ENCODE assay signal across 30 mouse cellular contexts in the genomic region with DNA sequence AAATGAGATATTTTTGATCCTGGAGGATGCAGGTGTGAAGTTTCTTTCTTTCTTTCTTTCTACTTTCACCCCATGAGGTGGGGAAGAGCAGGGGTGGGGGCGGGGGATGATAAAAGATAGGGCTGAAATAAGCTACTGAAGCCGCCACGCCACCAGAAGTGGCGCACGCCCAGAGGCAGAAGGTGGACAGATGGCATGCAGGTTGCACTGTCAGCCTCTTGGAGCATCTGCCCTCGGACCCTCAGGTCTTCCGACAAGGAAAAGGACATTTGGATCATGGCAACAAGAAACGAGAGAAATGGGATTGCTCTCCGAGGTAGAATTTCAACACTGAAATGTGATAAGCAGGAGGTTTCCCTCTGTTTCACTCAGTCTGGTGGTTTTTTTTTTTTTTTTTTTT.
DNase-seq lines count a peak whose midpoint lies in the region; ATAC-seq and TF ChIP-seq lines count a peak whose summit lies in the region.
"Had no signal": no experiment of that assay in that cellular context is flagged by ENCODE, and none has a peak within 500 bp of the region (broad histone marks: within the 10 kb centered on the region; RNA-seq: fewer than 3 reads in every experiment).

No protein-coding gene starts in this region.

- H3K27me3 ChIP-seq in kidney, postnatal 0 days (ENCODE audit: insufficient read depth, low read length) = no peaks in the 10 kb centered on the region
- H3K27me3 ChIP-seq: embryonic facial prominence, embryonic 13.5 days; forebrain, embryonic 15.5 days; hindbrain, embryonic 15.5 days; intestine, embryonic 15.5 days; limb, embryonic 15.5 days; midbrain, embryonic 15.5 days; neural tube, embryonic 12.5 days had no signal

- no peak for TF ChIP-seq CTCF in kidney, postnatal 0 days (IDR thresholded peaks at IDR 0.05; ENCODE audit: low read depth)

- H3K4me1 ChIP-seq in kidney, postnatal 0 days (replicated peaks; ENCODE audit: insufficient read depth, low read length) = no peaks in the 10 kb centered on the region
- H3K4me1 ChIP-seq: embryonic facial prominence, embryonic 13.5 days; forebrain, embryonic 10.5 days; forebrain, embryonic 15.5 days; heart, embryonic 13.5 days; hindbrain, embryonic 15.5 days; intestine, embryonic 15.5 days; limb, embryonic 10.5 days; limb, embryonic 15.5 days; midbrain, embryonic 15.5 days; neural tube, embryonic 12.5 days had no signal

- no peak overlapping the region for H3K4me2 ChIP-seq in kidney, postnatal 0 days (ENCODE audit: low read length)
- H3K4me2 ChIP-seq: embryonic facial prominence, embryonic 13.5 days; forebrain, embryonic 15.5 days; heart, embryonic 13.5 days; hindbrain, embryonic 15.5 days; intestine, embryonic 15.5 days; limb, embryonic 15.5 days; midbrain, embryonic 15.5 days; neural tube, embryonic 12.5 days had no signal

- H3K36me3 ChIP-seq in kidney, postnatal 0 days (ENCODE audit: insufficient read depth, low read length) = no peaks in the 10 kb centered on the region
- H3K36me3 ChIP-seq: embryonic facial prominence, embryonic 13.5 days; forebrain, embryonic 10.5 days; forebrain, embryonic 15.5 days; G1E; heart, embryonic 13.5 days; hindbrain, embryonic 15.5 days; intestine, embryonic 15.5 days; limb, embryonic 10.5 days; limb, embryonic 15.5 days; midbrain, embryonic 15.5 days; neural tube, embryonic 12.5 days had no signal

- no peak overlapping the region for H3K4me3 ChIP-seq in kidney, postnatal 0 days (replicated peaks; ENCODE audit: low read depth, low read length)
- H3K4me3 ChIP-seq: embryonic facial prominence, embryonic 13.5 days; forebrain, embryonic 10.5 days; forebrain, embryonic 15.5 days; heart, embryonic 13.5 days; hindbrain, embryonic 15.5 days; intestine, embryonic 15.5 days; layer of hippocampus, adult 2 months; limb, embryonic 10.5 days; limb, embryonic 15.5 days; midbrain, embryonic 15.5 days; myocyte; neural tube, embryonic 12.5 days had no signal

- no peaks in the 10 kb centered on the region for H3K9me3 ChIP-seq in kidney, postnatal 0 days (replicated peaks; ENCODE audit: low read length)
- H3K9me3 ChIP-seq: embryonic facial prominence, embryonic 13.5 days; forebrain, embryonic 10.5 days; forebrain, embryonic 15.5 days; G1E; heart, embryonic 13.5 days; hindbrain, embryonic 15.5 days; intestine, embryonic 15.5 days; limb, embryonic 10.5 days; limb, embryonic 15.5 days; midbrain, embryonic 15.5 days; neural tube, embryonic 12.5 days had no signal

- peak; percentile 27 for DNase-seq in kidney, postnatal 0 days (ENCODE audit: low spot score)
- DNase-seq in kidney, adult 8-10 months = no peak
- peak; percentile 70 for DNase-seq in cerebellum, adult 8-10 months
- peak; percentile 75 to 82 for DNase-seq in cerebellum, postnatal 25 days
- no peak for DNase-seq in gastrocnemius, adult 18-20 months (ENCODE audit: low spot score)
- DNase-seq in spleen, postnatal 36 days (ENCODE audit: low spot score in 2 of 2) = no peak
- DNase-seq: adrenal gland, adult 8-10 months; gastrocnemius, postnatal 10 days; heart, postnatal 10 days; kidney, adult 2 months; kidney, postnatal 25 days; lung, adult 2 months; lung, postnatal 10 days; right cerebral cortex, postnatal 4 days; thymus, postnatal 4 days had no signal

- no peak for ATAC-seq in kidney, postnatal 0 days (replicated peaks; ENCODE audit: low FRiP score, low read depth)
- peak; percentile 73; the same call in 1 of the 2 replicates for ATAC-seq in cerebellum, adult (ENCODE audit: insufficient number of reproducible peaks, low FRiP score, low TSS enrichment)
- ATAC-seq: forebrain, embryonic 15.5 days; intestine, embryonic 15.5 days; midbrain, embryonic 15.5 days had no signal

- H3K9ac ChIP-seq in kidney, postnatal 0 days (ENCODE audit: low read depth, low read length) = no peak overlapping the region
- H3K9ac ChIP-seq: embryonic facial prominence, embryonic 13.5 days; forebrain, embryonic 15.5 days; heart, embryonic 13.5 days; hindbrain, embryonic 15.5 days; intestine, embryonic 15.5 days; limb, embryonic 15.5 days; liver, embryonic 14.5 days; midbrain, embryonic 15.5 days; neural tube, embryonic 12.5 days had no signal

- H3K27ac ChIP-seq in kidney, postnatal 0 days = no peak overlapping the region
- H3K27ac ChIP-seq: embryonic facial prominence, embryonic 13.5 days; forebrain, embryonic 10.5 days; forebrain, embryonic 15.5 days; heart, embryonic 13.5 days; hindbrain, embryonic 15.5 days; intestine, embryonic 15.5 days; layer of hippocampus, adult 2 months; limb, embryonic 10.5 days; limb, embryonic 15.5 days; liver, embryonic 14.5 days; midbrain, embryonic 15.5 days; neural tube, embryonic 12.5 days had no signal

- 56% methylated on average over 9 of the region's 9 CpGs for WGBS in kidney, postnatal 0 days

Comparison
In these comparisons a context has a peak if more than half of its experiments do, and no peak if none do; other contexts are left out.
1. DNase-seq: peak in kidney, postnatal 0 days (single experiment), cerebellum, adult 8-10 months (single experiment) and cerebellum, postnatal 25 days (2 of 2); none in kidney, adult 8-10 months (0 of 2), gastrocnemius, adult 18-20 months (single experiment) and spleen, postnatal 36 days (0 of 2).